8 mouse cellular contexts compared by ENCODE assay signal in the genomic region with DNA sequence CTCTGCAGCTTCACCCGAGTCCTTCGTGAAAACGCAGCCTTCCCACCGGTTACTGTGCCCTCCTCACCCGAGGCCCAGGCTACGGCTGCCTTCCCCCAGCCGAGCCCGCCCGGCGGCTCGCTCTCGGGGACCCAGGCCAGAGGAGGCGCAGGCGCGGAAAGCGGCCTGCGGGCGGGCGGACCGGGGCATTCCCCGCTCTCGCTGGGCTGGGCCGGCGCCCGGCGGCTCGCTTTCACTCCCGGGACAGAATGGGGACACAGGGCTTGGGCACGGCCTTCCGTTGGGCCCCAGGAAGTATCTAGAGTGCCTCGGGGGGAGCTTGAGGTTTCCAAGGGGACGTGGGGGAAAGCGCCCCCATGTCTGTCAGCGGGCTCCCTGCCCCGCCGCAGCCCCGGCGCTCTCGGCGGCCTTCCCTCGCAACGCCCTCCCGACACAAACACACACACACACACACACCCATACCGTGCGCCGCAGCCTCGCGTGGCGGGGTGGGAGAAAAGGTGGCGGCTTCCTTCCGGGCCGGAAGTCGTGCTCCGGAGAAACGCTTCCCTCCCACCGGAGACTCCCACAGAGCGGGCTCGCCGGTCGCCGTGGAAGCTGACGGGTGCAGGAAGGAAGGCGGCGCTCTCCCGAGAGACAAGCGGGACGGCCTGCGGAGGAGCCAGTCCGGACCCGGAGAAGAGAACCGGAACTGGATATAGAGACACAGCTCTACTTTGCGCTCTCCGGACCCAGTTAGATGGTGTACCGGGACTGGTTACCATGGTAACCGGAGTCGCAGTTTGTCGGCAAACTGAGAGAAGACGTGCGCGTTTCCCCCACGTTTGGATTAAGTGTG. TPM values are rescaled to one million over a fixed set of nuclear protein-coding genes. Genes with fewer than 3 reads are reported as not detected.
DNase-seq lines count a peak whose midpoint lies in the region; ATAC-seq and TF ChIP-seq lines count a peak whose summit lies in the region.

Gene Pih1d2, plus strand, starts transcription at position 556 of the 838 bp plus-strand sequence.
Gene Nkapd1, minus strand, starts transcription at position 699 of the 838 bp plus-strand sequence.

- peak within 1 kb of the TSS; percentile 97 for H3K9ac ChIP-seq in MEL (ENCODE audit: control insufficient read depth, low read depth, low read length, poor library complexity, severe bottlenecking)
- peak within 1 kb of the TSS; percentile 90 for H3K9ac ChIP-seq in lung, postnatal 0 days (replicated peaks; ENCODE audit: low read depth)

- peak within 1 kb of the TSS; percentile 95 for H3K27ac ChIP-seq in MEL (ENCODE audit: control insufficient read depth, low read depth, low read length)
- H3K27ac ChIP-seq in cerebellum, adult 2 months (ENCODE audit: insufficient read depth, low read length) = peak within 1 kb of the TSS; percentile 72
- H3K27ac ChIP-seq in lung, postnatal 0 days (ENCODE audit: low read length) = peak within 1 kb of the TSS; percentile 97

- peak; percentile 84 to 92 for ATAC-seq in hematopoietic stem cell, adult 5-6 weeks (replicated peaks in 1 of 2; ENCODE audit: insufficient read depth in 1 of 2, low FRiP score in 2 of 2, low TSS enrichment in 1 of 2, low read depth in 1 of 2, poor library complexity in 2 of 2, severe bottlenecking in 2 of 2)
- ATAC-seq in lung, postnatal 0 days = peak; percentile 95

- H3K9me3 ChIP-seq in MEL (replicated peaks; ENCODE audit: insufficient read depth, low read length) = no peaks in the 10 kb centered on the region
- H3K9me3 ChIP-seq in lung, postnatal 0 days (ENCODE audit: low read length) = no peaks in the 10 kb centered on the region

- peak within 1 kb of the TSS; percentile 95 to 99 for H3K4me3 ChIP-seq in MEL (ENCODE audit: control insufficient read depth in 1 of 2, insufficient read depth in 1 of 2, low read depth in 2 of 2, low read length in 2 of 2)
- H3K4me3 ChIP-seq in cerebellum, adult 2 months (replicated peaks; ENCODE audit: insufficient read depth, low read depth, low read length) = peak within 1 kb of the TSS; percentile 83
- H3K4me3 ChIP-seq in lung, postnatal 0 days (ENCODE audit: low read depth, low read length) = peak within 1 kb of the TSS; percentile 87

- TF ChIP-seq CTCF in MEL (IDR thresholded peaks at IDR 0.05 in 2 of 3, conservative IDR thresholded peaks at IDR 0.05 in 1 of 3; ENCODE audit: control insufficient read depth in 1 of 3, insufficient read depth in 1 of 3, low read depth in 2 of 3, low read length in 3 of 3, poor library complexity in 1 of 3, severe bottlenecking in 1 of 3) = no peak
- TF ChIP-seq CTCF in cerebellum, adult 2 months (IDR thresholded peaks at IDR 0.05; ENCODE audit: borderline replicate concordance, insufficient read depth, low read depth, low read length) = no peak
- TF ChIP-seq CTCF in lung, postnatal 0 days (IDR thresholded peaks at IDR 0.05) = peak; percentile 26

- WGBS in cerebellum, adult 2 months = under 1% methylated on average over 81 of the region's 81 CpGs
- under 1% methylated on average over 80 of the region's 81 CpGs for WGBS in lung, postnatal 0 days

- peak in 1 of 2 experiments; percentile 31; a peak in 2 of 4 replicates for TF ChIP-seq EP300 in MEL (IDR thresholded peaks at IDR 0.05; ENCODE audit: low read depth in 1 of 2, low read length in 2 of 2)
- TF ChIP-seq EP300 in lung, postnatal 0 days (IDR thresholded peaks at IDR 0.05) = no peak

- peaks cover 4 to 10% of the 10 kb centered on the region in 2 experiments; a peak in 3 of 4 replicates for H3K4me1 ChIP-seq in MEL (ENCODE audit: control insufficient read depth in 1 of 2, insufficient read depth in 2 of 2, low read length in 2 of 2)
- H3K4me1 ChIP-seq in cerebellum, adult 2 months (ENCODE audit: control insufficient read depth, insufficient read depth, low read length) = no peaks in the 10 kb centered on the region
- H3K4me1 ChIP-seq in lung, postnatal 0 days (ENCODE audit: insufficient read depth, low read depth, low read length) = no peaks in the 10 kb centered on the region

- DNase-seq in MEL (ENCODE audit: low read depth, low spot score) = peak; percentile 96
- DNase-seq in cerebellum, adult 2 months = peak; percentile 88 to 94
- DNase-seq in forelimb bud, embryonic 11.5 days (ENCODE audit: low read depth, low spot score) = peak; percentile 93
- DNase-seq in layer of hippocampus, adult 9-11 months = peak; percentile 90
- peak; percentile 95 for DNase-seq in lung, postnatal 0 days (ENCODE audit: low spot score)
- DNase-seq in ovary, postnatal 14 days (ENCODE audit: low spot score) = peak; percentile 94
- DNase-seq in thymus, postnatal 14 days = peak; percentile 87

- no peaks in the 10 kb centered on the region for H3K27me3 ChIP-seq in MEL (ENCODE audit: control insufficient read depth in 1 of 2, insufficient read depth in 2 of 2, low read length in 2 of 2)
- no peaks in the 10 kb centered on the region for H3K27me3 ChIP-seq in cerebellum, adult 2 months (ENCODE audit: control insufficient read depth, insufficient read depth, low read length)
- no peaks in the 10 kb centered on the region for H3K27me3 ChIP-seq in lung, postnatal 0 days (replicated peaks; ENCODE audit: insufficient read depth, low read length)

- peaks cover 3 to 25% of the 10 kb centered on the region in 2 experiments for H3K36me3 ChIP-seq in MEL (ENCODE audit: control insufficient read depth in 1 of 2, insufficient read depth in 2 of 2, low read length in 2 of 2)
- peaks cover 8% of the 10 kb centered on the region for H3K36me3 ChIP-seq in lung, postnatal 0 days (ENCODE audit: insufficient read depth, low read length)

- no peak for TF ChIP-seq RAD21 in MEL (IDR thresholded peaks at IDR 0.05; ENCODE audit: low read depth, low read length)

- H3K4me2 ChIP-seq in lung, postnatal 0 days (replicated peaks; ENCODE audit: low read depth, low read length) = peak within 1 kb of the TSS; percentile 79

- peaks cover 33% of the 10 kb centered on the region for H3K79me2 ChIP-seq in MEL (ENCODE audit: control insufficient read depth, insufficient read depth, low read length, poor library complexity)

- TF ChIP-seq POLR2A in MEL (IDR thresholded peaks at IDR 0.05; ENCODE audit: control insufficient read depth in 1 of 2, insufficient read depth in 1 of 2, low read depth in 1 of 2, low read length in 2 of 2, poor library complexity in 1 of 2) = peak; percentile 76 to 82
- peak; percentile 43; the same call in 1 of the 2 replicates for TF ChIP-seq POLR2A in cerebellum, adult 2 months (IDR thresholded peaks at IDR 0.05; ENCODE audit: borderline replicate concordance, insufficient read depth, low read length)

TF ChIP-seq in MEL, 35 proteins besides CTCF, POLR2A, EP300 and RAD21 (continues in another document):
- no peak for TF ChIP-seq ZKSCAN1 (IDR thresholded peaks at IDR 0.05; ENCODE audit: low read depth, low read length)
- TF ChIP-seq MXI1 (IDR thresholded peaks at IDR 0.05; ENCODE audit: low read depth, low read length) = peak; percentile 99
- peak; percentile 55; the same call in 1 of the 2 replicates for TF ChIP-seq MYC (IDR thresholded peaks at IDR 0.05; ENCODE audit: low read depth, low read length)
- TF ChIP-seq RCOR1 (IDR thresholded peaks at IDR 0.05; ENCODE audit: low read depth, low read length) = no peak
- TF ChIP-seq ZMIZ1 (IDR thresholded peaks at IDR 0.05; ENCODE audit: low read depth, low read length) = no peak
- peak; percentile 84 for TF ChIP-seq MAX (IDR thresholded peaks at IDR 0.05; ENCODE audit: low read length)
- TF ChIP-seq TCF12 (IDR thresholded peaks at IDR 0.05; ENCODE audit: low read depth, low read length) = 0 out of 2 replicates have a peak, but pooled peaks have one; percentile 34
- no peak for TF ChIP-seq BHLHE40 (IDR thresholded peaks at IDR 0.05; ENCODE audit: borderline replicate concordance, low read depth, low read length)
- TF ChIP-seq ZC3H11A (IDR thresholded peaks at IDR 0.05; ENCODE audit: low read depth, low read length) = no peak
- no peak for TF ChIP-seq GATA1 (IDR thresholded peaks at IDR 0.05; ENCODE audit: low read depth, low read length)
- no peak for TF ChIP-seq SMC3 (IDR thresholded peaks at IDR 0.05; ENCODE audit: low read depth, low read length)
- no peak for TF ChIP-seq POLR2AphosphoS5 (IDR thresholded peaks at IDR 0.05; ENCODE audit: borderline replicate concordance, low read depth, low read length)
- TF ChIP-seq JUND (IDR thresholded peaks at IDR 0.05; ENCODE audit: low read depth, low read length) = no peak
- peak; percentile 85 for TF ChIP-seq HCFC1 (IDR thresholded peaks at IDR 0.05; ENCODE audit: low read depth, low read length)
- peak; percentile 49; the same call in 1 of the 2 replicates for TF ChIP-seq TBP (IDR thresholded peaks at IDR 0.05; ENCODE audit: low read depth, low read length)
- TF ChIP-seq MAZ (IDR thresholded peaks at IDR 0.05; ENCODE audit: low read depth, low read length) = 0 out of 2 replicates have a peak, but pooled peaks have one; percentile 49
- no peak for TF ChIP-seq USF1 (IDR thresholded peaks at IDR 0.05; ENCODE audit: low read depth, low read length)
- peak; percentile 95 for TF ChIP-seq UBTF (IDR thresholded peaks at IDR 0.05; ENCODE audit: borderline replicate concordance, insufficient read depth, low read depth, low read length)
- TF ChIP-seq USF2 (IDR thresholded peaks at IDR 0.05; ENCODE audit: borderline replicate concordance in 1 of 2, insufficient read depth in 1 of 2, low read depth in 1 of 2, low read length in 2 of 2) = no peak
- TF ChIP-seq POLR2AphosphoS2 (IDR thresholded peaks at IDR 0.05; ENCODE audit: low read length) = peak; percentile 61
- no peak for TF ChIP-seq MEF2A (IDR thresholded peaks at IDR 0.05; ENCODE audit: extremely low read depth, insufficient replicate concordance, low read depth, low read length, poor library complexity, severe bottlenecking)
- TF ChIP-seq E2F4 (IDR thresholded peaks at IDR 0.05; ENCODE audit: borderline replicate concordance, low read depth, low read length) = 0 out of 2 replicates have a peak, but pooled peaks have one; percentile 22

RNA-seq across cellular contexts. Expression of gene Pih1d2, which starts in this region (rescaled TPM):
- 4.9 and 5.3 TPM in 2 replicates for total RNA-seq in MEL (2012; rRNA removed)
- polyA plus RNA-seq in MEL (2012; ENCODE audit: insufficient read depth in 1 of 2, insufficient read length in 2 of 2, low read depth in 1 of 2, low replicate concordance in 2 of 2, missing spikeins in 1 of 2) = 1 to 10 TPM in 1 of 2 experiments, not detected in 1; 4.6 TPM
- polyA plus RNA-seq in cerebellum, adult 2 months (2012; rRNA removed) = 1.8 and 2.3 TPM in 2 replicates
- total RNA-seq in hematopoietic stem cell, adult 5-6 weeks (2017) = 0.56 and 4.6 TPM in 2 replicates
- 14.5 and 16.6 TPM in 2 replicates for polyA plus RNA-seq in lung, postnatal 0 days (2015; fragmentation: Nextera tagmentation; extraction: Ambion mirVana)

RNA-seq across cellular contexts. Expression of gene Nkapd1, which starts in this region (rescaled TPM):
- total RNA-seq in MEL (2012; rRNA removed) = 8.7 and 10.4 TPM in 2 replicates
- polyA plus RNA-seq in MEL (2012; ENCODE audit: insufficient read depth in 1 of 2, insufficient read length in 2 of 2, low read depth in 1 of 2, low replicate concordance in 2 of 2, missing spikeins in 1 of 2) = 10 to 100 TPM in 1 of 2 experiments, not detected in 1; 20.2 TPM
- 11.4 and 12.3 TPM in 2 replicates for polyA plus RNA-seq in cerebellum, adult 2 months (2012; rRNA removed)
- 43.5 and 73.0 TPM in 2 replicates for total RNA-seq in hematopoietic stem cell, adult 5-6 weeks (2017)
- polyA plus RNA-seq in lung, postnatal 0 days (2015; fragmentation: Nextera tagmentation; extraction: Ambion mirVana) = 25.2 and 26.5 TPM in 2 replicates

Comparison
In these comparisons a context has a peak if more than half of its experiments do, and no peak if none do; other contexts are left out.
1. Peak in every context shown above with its lines: DNase-seq, ATAC-seq, H3K4me3 ChIP-seq and H3K27ac ChIP-seq.